Mouse (Mus musculus) gonadal fat pad, adult 2 months (tissue): ENCODE data around the gene Drc3. TPM values are rescaled to one million over a fixed set of nuclear protein-coding genes. Genes with fewer than 3 reads are reported as not detected.

Source experiments
- polyA plus RNA-seq: library from polyadenylated mRNA; depleted of rRNA; stranded (reverse); fragments of >200 nt; gene quantifications from 2 replicates; pipeline ENCODE4 v1.2.3, GENCODE M21; 2012; rRNA removed

Drc3 gene
- polyA plus RNA-seq, 1 experiment: 5.0 TPM

Other genes starting within 250 kb of the Drc3 start
- 24.1 and 35.7 TPM in 2 replicates for gene Rai1, start 248.3 kb upstream of the Drc3 start, polyA plus RNA-seq
- 393 and 402 TPM in 2 replicates for gene Srebf1, start 130.7 kb upstream of the Drc3 start, polyA plus RNA-seq
- gene Tom1l2, start 424 bp upstream of the Drc3 start, polyA plus RNA-seq: 75.5 and 78.9 TPM in 2 replicates
- gene Gid4, start 63.8 kb downstream of the Drc3 start, polyA plus RNA-seq: 26.0 and 30.3 TPM in 2 replicates
- 47.3 and 58.7 TPM in 2 replicates for gene Atpaf2, start 65.1 kb downstream of the Drc3 start, polyA plus RNA-seq
- gene Drg2, start 101.3 kb downstream of the Drc3 start, polyA plus RNA-seq: 53.2 and 60.5 TPM in 2 replicates
- 0.35 and 0.38 TPM in 2 replicates for gene Myo15, start 116.0 kb downstream of the Drc3 start, polyA plus RNA-seq
- 31.3 and 34.8 TPM in 2 replicates for gene Alkbh5, start 183.1 kb downstream of the Drc3 start, polyA plus RNA-seq